Mouse (Mus musculus) brain, embryonic 18.5 days (tissue): ENCODE results near the gene Cep41.
A peak's percentile ranks its signal among the peaks of the same experiment; 100 is the strongest.

ENCODE experiments used
- DNase-seq: peaks from one replicate; pipeline ENCODE4 v3.0.0-alpha.2; 2012; ENCODE audit warnings: low read depth, low spot score

Cep41 gene

DNA sequence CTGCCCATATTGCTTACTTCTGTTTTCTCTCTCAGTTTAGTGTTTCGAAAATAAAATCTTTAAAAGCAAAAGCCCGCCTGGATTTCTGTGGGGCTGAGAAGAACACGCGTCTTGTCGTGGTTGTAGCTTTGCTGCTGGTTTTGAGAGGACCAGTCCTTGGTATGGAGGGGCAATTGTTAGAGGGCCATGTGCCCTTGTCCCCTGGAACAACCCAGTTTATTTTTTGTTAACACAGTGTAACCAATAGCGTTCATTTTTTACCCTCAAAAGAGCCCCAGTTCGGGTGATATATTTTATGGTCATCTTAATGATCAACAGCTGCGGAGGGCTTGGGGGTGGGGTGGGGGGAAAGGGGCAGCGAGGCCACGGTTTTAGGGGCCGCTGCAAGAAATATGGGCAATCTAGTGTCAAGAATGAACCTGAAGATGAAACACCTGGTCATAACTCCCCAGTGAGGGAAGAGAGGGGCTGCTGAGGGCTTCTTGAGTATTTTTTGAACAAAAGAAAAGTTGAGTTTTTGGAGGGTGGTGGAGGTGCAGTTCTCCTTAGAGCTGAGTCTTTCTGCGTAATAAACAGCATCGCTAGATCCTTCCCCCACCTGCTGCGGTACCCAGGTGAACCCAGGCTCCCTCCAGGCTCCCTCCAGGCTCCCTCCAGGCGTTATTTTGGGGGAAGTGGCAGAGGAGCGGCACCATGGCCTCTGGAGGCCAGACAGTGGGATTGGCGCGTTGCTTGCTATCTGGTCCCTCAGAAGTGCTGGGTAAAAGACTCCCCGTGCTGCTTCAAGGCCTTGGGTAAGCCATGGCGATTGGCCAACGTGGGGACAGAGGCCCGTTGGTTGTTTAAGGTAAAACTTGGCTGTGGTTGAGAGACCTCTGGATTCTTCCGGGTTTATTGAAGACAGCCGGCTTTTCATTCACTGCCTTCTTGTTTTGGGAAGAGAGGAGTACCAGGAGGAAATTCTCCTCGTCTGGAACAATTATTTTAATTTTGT is 17.1 kb upstream of the Cep41 start:
- no peak for DNase-seq

DNA sequence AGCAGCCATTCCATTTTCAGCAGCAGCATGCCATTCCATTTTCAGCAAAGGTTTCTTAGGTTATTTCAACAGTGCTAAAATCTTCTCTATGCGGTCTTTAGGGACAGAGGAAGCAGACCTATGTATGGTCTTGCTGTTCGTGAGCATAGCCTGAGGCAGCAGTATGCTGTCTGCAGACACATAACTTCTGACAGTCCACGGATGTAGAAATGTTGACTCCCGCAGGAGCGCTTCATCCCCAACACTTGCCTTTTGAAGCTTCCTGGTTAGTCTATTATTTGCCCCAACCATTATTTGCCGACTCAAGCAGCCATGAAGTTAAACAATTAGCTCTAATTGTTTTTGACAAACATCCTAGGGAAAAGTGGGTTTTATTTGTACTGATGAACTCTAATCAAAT is 15.6 kb upstream of the Cep41 start:
- DNase-seq = no peak

DNA sequence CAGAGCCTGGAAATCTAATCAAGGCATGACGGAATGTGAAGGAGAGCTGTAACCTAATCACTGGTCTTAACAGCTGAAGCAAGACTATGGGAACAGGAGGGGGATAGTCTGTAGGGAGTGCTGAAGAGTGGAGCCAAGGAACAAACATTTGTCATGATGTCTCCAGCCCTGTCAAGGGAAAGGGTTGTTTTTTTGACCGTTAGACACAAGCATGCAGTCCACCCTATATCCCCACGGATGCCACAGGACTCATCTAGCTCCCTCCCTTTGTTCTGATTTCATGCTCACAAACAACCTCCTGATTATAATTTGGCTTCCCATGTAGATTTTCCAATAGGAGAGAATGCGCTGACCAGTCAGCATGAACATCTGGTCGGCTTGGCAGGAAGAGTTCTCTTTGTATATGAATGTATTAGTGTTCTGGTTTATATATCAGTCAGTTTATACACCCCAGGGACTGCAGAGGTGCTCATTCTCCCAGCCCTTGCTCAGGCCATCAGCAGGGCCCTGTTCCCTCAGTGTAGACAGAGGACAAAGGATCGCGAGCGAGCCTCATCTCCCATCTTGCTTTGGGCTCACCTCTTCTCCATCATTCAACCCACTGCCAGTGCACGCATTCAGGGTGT is 10.5 kb upstream of the Cep41 start:
- no peak for DNase-seq

DNA sequence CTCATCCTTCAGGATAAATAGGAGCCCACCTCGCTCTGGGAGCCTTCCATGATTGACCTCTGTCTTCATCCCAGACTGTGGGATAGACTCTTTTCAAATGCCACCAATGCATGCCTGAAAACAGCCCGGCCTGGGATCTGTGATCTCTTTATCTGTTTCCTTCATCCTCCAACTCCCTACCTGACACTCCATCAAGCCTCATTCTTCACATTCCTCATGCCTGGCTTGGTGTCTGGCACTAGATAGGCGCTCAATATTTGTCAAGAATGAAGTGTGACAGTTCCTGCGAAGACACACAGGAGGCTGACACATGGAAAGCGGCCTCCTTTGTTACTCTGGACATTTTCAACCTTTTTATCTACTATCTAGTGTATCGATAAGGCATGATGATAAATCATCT is 9.9 kb upstream of the Cep41 start:
- no peak for DNase-seq

DNA sequence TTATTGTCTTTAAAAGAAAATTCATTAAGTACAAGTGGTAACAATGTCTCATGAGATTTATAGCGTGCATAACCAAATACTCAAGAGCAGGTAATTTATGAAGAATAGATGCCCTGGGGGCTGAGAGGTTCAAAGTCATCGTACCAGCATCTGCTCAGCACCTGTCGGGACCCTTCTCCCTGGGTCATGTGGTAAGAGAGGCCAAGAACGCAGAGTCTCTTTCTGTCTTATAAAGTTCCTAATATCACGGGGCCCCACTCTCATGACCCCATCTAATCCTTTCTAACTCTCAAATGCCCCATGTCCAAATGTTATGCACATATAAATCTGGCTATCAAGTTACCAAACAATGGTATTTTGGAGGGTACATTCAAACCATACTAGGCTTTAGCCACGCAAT is 9.3 kb upstream of the Cep41 start:
- DNase-seq = no peak

DNA sequence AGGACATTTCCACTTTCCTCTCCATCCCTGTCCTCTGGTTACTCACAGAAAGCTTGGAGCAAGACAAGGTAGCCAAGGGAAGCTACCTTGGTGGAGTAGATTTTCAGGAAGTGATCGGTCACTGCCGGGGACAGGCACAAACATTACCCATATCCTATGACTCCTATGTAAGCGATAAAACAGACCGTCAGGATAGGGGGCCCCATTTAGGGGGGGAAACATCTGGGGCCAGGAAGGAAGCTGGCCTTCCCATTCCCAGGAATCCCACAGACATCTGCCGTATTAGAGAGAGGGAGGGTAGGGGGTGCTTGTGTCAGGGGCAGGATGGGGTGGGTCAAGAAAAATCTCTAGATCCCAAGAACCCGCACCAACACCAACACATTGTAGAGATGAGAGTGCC is 6.6 kb upstream of the Cep41 start:
- no peak for DNase-seq

DNA sequence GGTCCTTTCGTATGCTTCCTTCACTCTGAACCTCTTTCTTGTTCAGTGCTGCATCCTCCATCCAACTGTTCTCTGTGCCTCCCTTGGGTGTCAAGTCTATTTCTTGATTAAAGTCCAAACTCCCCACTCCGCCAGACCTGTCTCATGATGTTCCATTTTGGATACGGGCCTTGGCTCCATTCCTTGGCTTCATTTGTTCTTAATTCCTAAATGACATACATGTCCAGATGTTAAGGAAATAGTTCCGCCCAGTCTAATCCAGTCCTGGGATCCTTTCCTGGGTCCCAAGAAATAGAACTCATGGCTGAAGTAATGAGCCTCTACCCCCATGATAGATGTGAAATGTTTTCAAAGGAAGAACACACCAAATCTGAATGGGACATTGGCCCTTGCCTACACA is 4.5 kb upstream of the Cep41 start:
- no peak for DNase-seq

DNA sequence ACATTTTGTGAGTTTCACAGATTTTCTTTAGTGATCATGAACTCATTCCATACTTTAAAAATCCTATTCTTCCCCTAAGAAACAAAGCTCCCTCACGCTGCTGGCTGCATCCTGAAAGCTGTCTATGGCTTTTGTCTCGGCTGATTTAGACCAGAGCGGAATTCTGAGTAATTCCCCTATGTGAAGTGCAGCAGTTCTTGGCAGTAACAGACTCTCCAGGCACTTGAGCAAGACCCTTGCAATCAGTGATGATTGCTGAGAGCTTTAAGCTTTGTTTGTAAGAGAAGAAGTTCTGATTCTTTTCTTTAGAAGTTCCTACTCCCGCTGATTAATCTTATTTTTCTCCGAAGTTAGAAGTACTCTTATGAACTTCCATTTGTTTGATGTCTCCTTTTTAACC is 3.9 kb upstream of the Cep41 start:
- DNase-seq = no peak

DNA sequence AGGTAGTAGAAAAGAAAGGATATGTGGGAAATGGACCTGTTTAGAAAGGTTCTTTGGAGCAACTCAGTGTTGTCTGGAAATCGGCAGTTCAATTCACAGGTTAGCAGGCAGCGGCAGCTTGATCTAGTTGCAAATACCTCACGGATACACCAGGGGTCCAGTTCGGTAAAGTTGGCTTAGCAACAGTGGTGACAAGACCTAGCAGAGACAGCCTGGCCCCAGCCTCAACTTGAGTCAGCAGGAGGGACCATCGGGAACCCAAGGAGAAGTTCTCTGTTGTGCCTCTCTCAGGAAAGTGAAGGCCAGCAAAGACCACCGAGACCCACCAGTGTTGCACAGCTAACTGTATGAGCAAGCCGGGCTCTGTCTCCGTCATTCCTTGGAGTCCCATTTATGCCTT is 1.6 kb upstream of the Cep41 start:
- no peak for DNase-seq

DNA sequence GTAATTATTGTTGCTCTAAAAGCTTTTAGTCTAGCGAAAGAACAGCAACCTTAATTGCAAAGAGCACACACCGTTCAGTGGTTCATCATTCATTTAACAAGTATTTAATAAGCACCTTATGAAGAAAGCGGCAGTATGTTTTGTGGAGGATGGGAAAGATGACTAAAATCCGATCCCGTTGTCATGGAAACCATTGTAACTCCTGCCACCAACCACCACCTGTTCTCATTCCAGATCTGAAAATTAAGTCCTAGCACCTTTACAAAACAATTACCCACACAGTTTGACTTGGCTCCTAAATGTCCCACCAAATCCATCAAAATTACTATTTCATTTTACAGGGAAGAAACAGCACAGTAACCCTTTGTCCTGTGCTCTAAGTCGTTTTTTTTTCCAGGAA is 660 bp upstream of the Cep41 start:
- peak; percentile 77 for DNase-seq

DNA sequence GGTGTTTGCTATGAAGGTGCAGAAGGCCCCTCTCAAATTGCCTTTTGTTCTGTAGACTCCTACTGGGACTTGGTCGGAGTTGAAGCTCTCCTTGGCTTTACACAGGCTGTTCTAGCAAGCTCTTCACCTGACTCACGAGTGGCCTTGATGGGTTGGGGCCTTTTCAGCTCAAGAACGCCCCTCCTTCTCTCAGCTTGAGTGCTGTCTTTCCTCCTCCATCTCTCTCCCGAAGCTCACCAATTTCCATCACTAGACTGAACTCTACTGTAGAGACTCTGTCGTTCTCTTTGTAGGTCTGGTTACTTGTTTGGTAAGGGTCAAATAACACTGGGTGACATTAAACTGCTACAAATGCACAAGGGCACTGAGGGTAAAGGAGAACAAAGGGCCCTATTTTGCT is 723 bp downstream of the Cep41 start:
- no peak for DNase-seq

DNA sequence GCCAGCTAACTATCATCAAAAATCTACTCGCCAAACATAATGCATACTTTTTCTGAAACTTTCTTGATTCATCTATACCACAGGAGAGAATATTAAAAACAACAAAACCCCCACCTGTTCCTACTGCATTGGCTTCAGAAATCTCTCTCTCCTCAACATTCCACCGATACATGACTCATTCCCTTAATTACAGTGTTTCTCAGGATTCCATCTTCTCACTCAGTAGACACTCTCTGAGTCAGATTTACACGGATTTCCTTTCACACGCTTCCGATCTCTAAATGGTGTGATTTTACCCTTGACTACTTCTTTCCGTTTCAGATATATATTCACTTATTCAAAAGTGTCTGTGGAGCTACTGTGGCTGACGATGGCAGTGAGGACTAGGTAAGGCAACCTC is 6.4 kb downstream of the Cep41 start:
- DNase-seq = no peak

DNA sequence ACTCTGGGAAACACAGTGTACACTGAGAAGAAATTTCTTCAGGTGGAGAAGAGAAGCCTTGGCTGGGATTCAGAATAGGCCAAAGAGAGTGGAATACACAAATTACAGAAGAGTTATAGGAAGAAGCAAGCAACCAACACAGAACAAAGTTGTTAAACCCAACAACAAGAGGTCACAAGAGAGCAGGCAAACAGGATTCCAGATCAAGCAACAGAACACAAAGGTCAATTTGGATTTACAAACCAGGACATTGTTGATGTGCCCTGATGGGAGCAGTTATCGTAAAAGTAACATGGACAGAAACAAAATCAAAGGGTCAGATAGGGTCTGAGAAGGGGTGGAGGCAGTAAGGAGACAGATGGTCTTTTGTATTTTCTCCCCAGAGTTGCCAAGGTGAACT is 9.0 kb downstream of the Cep41 start:
- DNase-seq = no peak

DNA sequence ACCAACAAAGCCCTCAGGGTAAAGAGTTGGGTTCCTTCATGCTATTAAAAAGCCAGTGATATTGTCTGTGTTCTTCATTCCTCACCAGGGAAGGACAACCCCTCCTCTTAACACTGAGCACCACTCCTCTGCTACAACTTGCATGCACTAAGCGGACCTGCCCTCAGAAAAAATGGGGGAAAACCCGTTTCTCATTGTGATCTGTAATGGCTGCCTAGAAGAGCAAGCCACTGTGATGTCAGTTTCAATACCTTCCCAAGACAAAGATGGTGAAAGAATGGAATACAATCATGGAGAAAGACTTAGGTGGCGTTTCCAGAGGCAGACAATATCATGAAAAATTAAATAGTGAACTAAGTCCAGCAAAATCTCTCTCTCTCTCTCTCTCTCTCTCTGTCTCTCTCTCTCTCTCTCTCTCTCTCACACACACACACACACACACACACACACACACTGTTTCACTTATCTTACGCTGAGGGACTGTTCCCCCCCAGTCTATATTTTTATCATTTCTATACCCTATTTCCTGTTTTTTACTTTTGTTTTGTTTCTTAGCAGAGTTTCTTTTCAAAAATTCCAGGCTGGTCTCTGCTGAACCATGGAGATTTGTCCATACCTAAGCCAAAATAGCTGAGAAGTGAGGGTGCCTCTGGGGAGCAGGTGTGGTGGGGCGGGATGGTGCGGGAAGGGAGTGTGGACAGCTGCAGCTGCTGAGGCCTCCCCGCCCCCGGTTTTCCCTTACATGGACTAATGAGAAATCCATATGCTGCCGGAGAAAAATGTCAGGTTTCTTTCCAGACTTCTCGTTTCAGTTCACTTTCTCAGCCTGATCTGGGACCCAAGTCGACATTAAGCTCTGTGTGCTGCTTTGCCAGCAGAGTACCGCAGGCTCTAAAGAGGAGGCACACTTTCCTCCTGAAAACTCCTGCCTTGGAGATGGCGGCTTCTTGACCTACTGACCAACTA is 11.3 kb downstream of the Cep41 start:
- DNase-seq = no peak

DNA sequence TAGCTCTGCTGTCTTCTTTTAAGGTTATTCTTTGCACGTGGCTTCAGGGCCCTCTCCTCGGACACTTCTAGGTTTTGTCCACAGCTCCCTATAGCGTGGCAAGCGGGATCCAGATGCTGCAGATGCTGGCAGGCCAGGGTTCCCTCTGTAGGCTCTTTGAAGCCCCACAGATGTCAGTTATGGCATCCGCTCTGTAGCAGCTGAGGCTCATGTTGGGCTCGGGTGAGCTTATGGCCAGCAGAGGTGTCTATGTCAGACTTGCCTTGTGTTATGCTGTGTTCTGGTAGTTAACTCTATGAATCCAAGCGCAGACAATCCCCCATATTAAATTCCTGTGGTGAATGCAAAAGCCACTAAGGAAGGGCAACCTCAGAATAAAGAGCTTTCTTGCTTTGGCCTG is 13.1 kb downstream of the Cep41 start:
- DNase-seq = no peak

DNA sequence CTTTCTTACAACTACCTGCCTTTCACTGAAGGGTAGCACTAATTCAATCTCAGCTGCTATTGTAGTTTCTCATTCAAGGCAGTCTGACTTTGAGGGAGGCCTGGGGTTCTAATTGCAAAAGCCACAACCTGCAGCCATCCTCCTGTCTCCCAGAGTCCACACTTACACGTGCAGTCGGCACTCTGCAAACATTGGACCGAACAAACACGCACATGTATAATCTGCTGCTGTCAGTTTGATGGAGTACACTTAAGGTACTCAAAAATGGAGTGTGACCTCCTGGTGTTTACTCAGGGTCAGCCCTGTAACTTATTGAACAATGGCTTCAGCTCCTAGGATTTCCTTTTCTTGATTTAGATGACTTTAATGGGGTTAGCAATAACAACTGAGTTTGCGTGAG is 14.0 kb downstream of the Cep41 start:
- DNase-seq = no peak

DNA sequence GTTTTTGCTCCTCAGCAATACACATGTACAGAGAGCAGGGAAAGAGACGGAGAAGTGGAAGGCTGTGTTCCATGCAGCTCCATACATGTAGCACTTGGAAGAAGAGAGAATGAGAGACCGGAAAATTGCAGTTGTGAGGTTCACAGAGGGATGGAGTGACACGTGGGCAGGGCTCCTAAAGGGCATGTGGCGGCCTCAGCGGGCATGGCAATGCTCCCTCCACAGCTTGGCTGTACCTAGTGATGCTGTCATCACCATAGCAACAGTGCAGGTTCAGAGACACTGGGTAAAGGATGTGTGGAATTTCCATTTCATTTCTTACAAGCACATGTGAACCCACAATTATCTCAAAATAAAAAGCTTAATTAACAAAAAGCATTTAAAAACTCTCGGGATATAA is 15.1 kb downstream of the Cep41 start:
- no peak for DNase-seq

DNA sequence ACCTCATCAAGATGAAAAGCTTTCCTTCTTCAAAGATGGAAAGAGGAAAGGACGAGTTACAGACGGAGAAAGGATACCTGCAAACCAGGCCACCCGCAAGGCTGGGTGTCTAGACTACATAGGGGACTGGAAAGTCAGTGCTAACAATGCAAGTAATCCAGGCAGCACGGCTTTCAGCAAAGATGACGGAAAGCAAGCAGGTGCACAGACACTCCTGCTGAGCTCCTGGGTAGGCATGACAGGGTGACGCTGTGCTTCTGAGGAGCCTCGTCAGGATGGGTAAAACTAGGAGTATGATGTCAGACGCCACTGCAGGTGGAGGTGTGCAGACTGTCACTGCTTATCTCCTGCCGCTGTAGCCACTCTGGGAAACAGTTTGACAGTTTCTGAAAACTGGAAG is 16.0 kb downstream of the Cep41 start:
- DNase-seq = no peak

DNA sequence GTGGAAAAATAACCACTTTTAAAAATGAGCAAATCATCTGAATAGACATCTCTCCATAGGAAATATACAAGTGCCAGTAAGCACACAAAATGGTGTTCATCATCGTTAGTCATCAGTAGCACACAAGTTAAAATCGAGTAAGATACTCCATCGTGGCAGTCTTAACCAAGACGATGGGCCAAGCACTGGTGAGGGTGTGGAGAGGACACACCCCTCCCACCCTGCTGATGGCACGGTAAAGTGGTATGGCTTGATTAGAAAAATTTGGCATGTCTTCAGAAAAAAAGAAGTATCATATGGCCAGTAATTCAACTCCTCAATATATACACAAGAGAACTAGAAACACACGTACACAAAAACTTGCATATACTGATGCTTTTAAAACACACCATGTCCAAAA is 17.0 kb downstream of the Cep41 start:
- no peak for DNase-seq

DNA sequence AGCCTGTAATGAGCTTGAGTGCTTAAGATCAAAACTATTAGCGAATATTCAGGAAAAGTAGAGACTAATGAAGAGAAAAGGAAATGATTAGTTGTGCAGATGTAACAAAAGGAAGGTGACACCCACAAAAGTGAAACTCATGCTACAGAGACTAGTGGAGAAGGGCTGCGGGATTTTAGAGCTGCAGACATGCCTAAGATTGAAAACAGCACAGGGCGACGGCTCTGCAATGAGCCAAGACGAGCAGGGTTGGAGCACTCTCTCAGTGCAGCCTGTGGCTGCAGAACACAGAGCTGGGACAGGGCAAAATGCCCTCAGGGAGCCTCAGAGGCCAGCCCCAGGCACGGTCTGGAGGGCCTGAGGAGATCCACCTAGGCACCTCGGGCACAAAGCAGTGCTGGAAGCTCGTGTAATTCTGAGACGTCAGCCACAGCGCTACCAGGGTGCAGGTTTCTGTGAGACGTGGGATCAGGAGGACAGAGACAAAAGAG is 18.2 kb downstream of the Cep41 start:
- no peak for DNase-seq

DNA sequence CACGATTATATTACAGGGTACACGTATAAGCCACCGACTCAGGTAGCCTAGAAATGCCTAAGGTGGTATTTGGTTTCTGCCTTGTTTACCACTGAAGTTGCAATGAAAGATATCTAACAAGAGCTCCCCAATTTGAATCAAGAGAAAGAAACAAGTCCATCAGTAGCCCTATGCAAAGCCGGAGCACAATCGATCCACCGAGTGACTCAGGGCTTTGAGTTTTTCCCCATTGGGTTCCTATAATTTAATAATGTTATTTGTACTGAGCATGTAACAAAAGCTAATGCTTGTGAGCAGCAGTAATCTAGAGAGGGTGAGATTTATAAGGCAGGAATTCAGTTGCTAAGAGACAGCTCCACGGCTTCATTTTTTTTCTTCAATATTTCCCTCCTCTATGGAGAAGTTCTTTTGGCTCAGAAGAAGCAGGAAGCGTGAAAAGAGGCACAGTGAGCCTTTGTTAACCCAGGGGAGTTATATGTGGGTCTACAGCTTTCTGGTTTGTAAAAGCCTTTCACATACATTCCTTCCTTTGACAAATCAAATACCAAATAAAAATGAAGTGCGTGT is 18.8 kb downstream of the Cep41 start:
- DNase-seq = no peak
